In the genomic region with DNA sequence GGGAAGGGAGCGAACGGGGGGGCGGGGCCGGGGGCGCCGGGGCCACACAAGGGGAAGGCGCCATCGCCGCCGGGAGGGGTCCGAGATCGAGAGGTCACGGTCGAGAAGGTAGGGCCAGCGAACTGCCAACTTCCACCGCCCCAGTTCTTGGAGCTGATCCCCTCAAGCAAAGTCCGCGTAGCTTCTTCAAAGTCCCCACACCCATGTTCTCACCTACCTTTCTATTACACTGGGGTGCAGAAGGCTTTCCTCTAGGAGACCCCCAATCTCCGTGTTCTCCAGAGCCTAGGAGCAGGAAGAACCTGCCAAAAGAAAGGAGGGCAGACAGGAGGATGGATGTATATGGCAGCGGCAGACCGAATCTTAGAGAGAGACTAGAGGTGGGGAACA, we compare ENCODE assay signal across 9 mouse cellular contexts. TPM values are rescaled to one million over a fixed set of nuclear protein-coding genes. Genes with fewer than 3 reads are reported as not detected.
A peak's percentile ranks its signal among the peaks of the same experiment; 100 is the strongest.
DNase-seq lines count a peak whose midpoint lies in the region; ATAC-seq and TF ChIP-seq lines count a peak whose summit lies in the region.
"Had no signal": no experiment of that assay in that cellular context is flagged by ENCODE, and none has a peak within 500 bp of the region (broad histone marks: within the 10 kb centered on the region; RNA-seq: fewer than 3 reads in every experiment).

No protein-coding gene starts in this region.

- H3K27ac ChIP-seq in lung, embryonic 14.5 days (ENCODE audit: low read depth), result peak overlapping the region; percentile 88; the same call in 1 of the 2 replicates
- peak overlapping the region; percentile 87 for H3K27ac ChIP-seq in forebrain, embryonic 10.5 days
- H3K27ac ChIP-seq in limb, embryonic 11.5 days (replicated peaks; ENCODE audit: low read depth, low read length), result peak overlapping the region; percentile 92; the same call in 1 of the 2 replicates
- H3K27ac ChIP-seq in neural tube, embryonic 14.5 days (ENCODE audit: low read depth, low read length), result no peak overlapping the region

- peak overlapping the region; percentile 89 for H3K9ac ChIP-seq in lung, embryonic 14.5 days
- H3K9ac ChIP-seq in limb, embryonic 11.5 days (ENCODE audit: low read length), result peak overlapping the region; percentile 94
- H3K9ac ChIP-seq in neural tube, embryonic 14.5 days (replicated peaks; ENCODE audit: low read depth, low read length), result peak overlapping the region; percentile 56

- DNase-seq in lung, embryonic 14.5 days, result no peak
- DNase-seq in lung, postnatal 10 days, result no peak
- no peak for DNase-seq in forebrain, embryonic 10.5 days (ENCODE audit: extremely low spot score, low spot score)
- no peak for DNase-seq in limb, embryonic 11.5 days (ENCODE audit: low spot score)
- DNase-seq in urinary bladder, adult 18-20 months (ENCODE audit: low spot score in 2 of 2), result no peak
- DNase-seq: gastrocnemius, postnatal 36 days had no signal

- 2% methylated on average over 21 of the region's 21 CpGs for WGBS in lung, embryonic 14.5 days
- 4% methylated on average over 21 of the region's 21 CpGs for WGBS in forebrain, embryonic 10.5 days
- 2% methylated on average over 17 of the region's 21 CpGs for WGBS in limb, embryonic 11.5 days
- 4% methylated on average over 20 of the region's 21 CpGs for WGBS in neural tube, embryonic 14.5 days

- H3K36me3 ChIP-seq in lung, embryonic 14.5 days (ENCODE audit: insufficient read depth), result no peaks in the 10 kb centered on the region
- no peaks in the 10 kb centered on the region for H3K36me3 ChIP-seq in forebrain, embryonic 10.5 days (replicated peaks)
- H3K36me3 ChIP-seq in limb, embryonic 11.5 days (ENCODE audit: control insufficient read depth, insufficient read depth, low read length), result no peaks in the 10 kb centered on the region
- H3K36me3 ChIP-seq in neural tube, embryonic 14.5 days (ENCODE audit: control insufficient read depth, insufficient read depth, low read length), result no peaks in the 10 kb centered on the region

- H3K4me1 ChIP-seq in lung, embryonic 14.5 days (ENCODE audit: insufficient read depth), result peaks cover 30% of the 10 kb centered on the region
- H3K4me1 ChIP-seq in forebrain, embryonic 10.5 days, result peaks cover 74% of the 10 kb centered on the region
- H3K4me1 ChIP-seq in limb, embryonic 11.5 days (ENCODE audit: control insufficient read depth, insufficient read depth, low read length), result peaks cover 57% of the 10 kb centered on the region
- peaks cover 14% of the 10 kb centered on the region; the same call in 1 of the 2 replicates for H3K4me1 ChIP-seq in neural tube, embryonic 14.5 days (ENCODE audit: control insufficient read depth, insufficient read depth, low read length)

- peak overlapping the region; percentile 96 for H3K4me2 ChIP-seq in lung, embryonic 14.5 days
- H3K4me2 ChIP-seq in limb, embryonic 11.5 days (ENCODE audit: low read depth, severe bottlenecking), result peak overlapping the region; percentile 86
- peak overlapping the region; percentile 94 for H3K4me2 ChIP-seq in neural tube, embryonic 14.5 days (ENCODE audit: low read depth, low read length)

- no peaks in the 10 kb centered on the region for H3K9me3 ChIP-seq in lung, embryonic 14.5 days (ENCODE audit: low read depth, low read length)
- no peaks in the 10 kb centered on the region for H3K9me3 ChIP-seq in forebrain, embryonic 10.5 days
- no peaks in the 10 kb centered on the region for H3K9me3 ChIP-seq in limb, embryonic 11.5 days (ENCODE audit: control insufficient read depth, low read length)
- no peaks in the 10 kb centered on the region for H3K9me3 ChIP-seq in neural tube, embryonic 14.5 days (ENCODE audit: control insufficient read depth, low read length)

- peak overlapping the region; percentile 85 for H3K4me3 ChIP-seq in lung, embryonic 14.5 days (ENCODE audit: low read depth, low read length)
- peak overlapping the region; percentile 74 for H3K4me3 ChIP-seq in forebrain, embryonic 10.5 days
- peak overlapping the region; percentile 84 for H3K4me3 ChIP-seq in limb, embryonic 11.5 days (ENCODE audit: low read depth, low read length)
- H3K4me3 ChIP-seq in neural tube, embryonic 14.5 days (ENCODE audit: low read depth, low read length), result peak overlapping the region; percentile 44

- no peak for TF ChIP-seq CTCF in lung, embryonic 14.5 days (IDR thresholded peaks at IDR 0.05; ENCODE audit: low read depth)

- 0 out of 2 replicates have a peak, but pooled peaks cover 6% of the 10 kb centered on the region for H3K27me3 ChIP-seq in lung, embryonic 14.5 days (ENCODE audit: insufficient read depth, low read length)
- H3K27me3 ChIP-seq in forebrain, embryonic 10.5 days (ENCODE audit: poor library complexity, severe bottlenecking), result peaks cover 93% of the 10 kb centered on the region
- H3K27me3 ChIP-seq in limb, embryonic 11.5 days (ENCODE audit: control insufficient read depth, insufficient read depth, low read length), result no peaks in the 10 kb centered on the region
- H3K27me3 ChIP-seq in neural tube, embryonic 14.5 days (ENCODE audit: control insufficient read depth, insufficient read depth, low read length), result peaks cover 18% of the 10 kb centered on the region; the same call in 1 of the 2 replicates

- ATAC-seq in lung, embryonic 14.5 days (ENCODE audit: insufficient read depth), result no peak
- no peak for ATAC-seq in limb, embryonic 11.5 days (ENCODE audit: insufficient number of reproducible peaks, low FRiP score, low TSS enrichment, low read depth)
- ATAC-seq in neural tube, embryonic 14.5 days (ENCODE audit: low read depth), result no peak
- ATAC-seq in megakaryocyte progenitor cell, adult 5-6 weeks (replicated peaks; ENCODE audit: poor library complexity), result no peak
- no peak for ATAC-seq in frontal cortex, adult (ENCODE audit: low TSS enrichment)

RNA-seq across cellular contexts. Expression of gene AC109138.7, which starts 1.3 kb away (rescaled TPM):
- not detected in 2 replicates for polyA plus RNA-seq in lung, embryonic 14.5 days (2014; fragmentation: Nextera tagmentation; extraction: Ambion mirVana)
- not detected in 2 replicates for polyA plus RNA-seq in forebrain, embryonic 10.5 days (2016; fragmentation: Nextera tagmentation; extraction: Ambion mirVana)
- not detected in 2 replicates for polyA plus RNA-seq in limb, embryonic 11.5 days (2014; fragmentation: Nextera tagmentation; extraction: Ambion mirVana)
- not detected in 2 replicates for polyA plus RNA-seq in neural tube, embryonic 14.5 days (2014; fragmentation: Nextera tagmentation; extraction: Ambion mirVana)
- total RNA-seq in megakaryocyte progenitor cell, adult 5-6 weeks (2015), result not detected in 2 replicates
- not detected in 2 replicates for total RNA-seq in megakaryocyte progenitor cell, adult 5-6 weeks (2017)
- total RNA-seq: gastrocnemius, postnatal 36 days had no signal

RNA-seq across cellular contexts. Expression of gene Clcf1, which starts 1.4 kb away (rescaled TPM):
- polyA plus RNA-seq in lung, embryonic 14.5 days (2014; fragmentation: Nextera tagmentation; extraction: Ambion mirVana), result 4.4 and 5.0 TPM in 2 replicates
- 0.86 and 1.1 TPM in 2 replicates for polyA plus RNA-seq in forebrain, embryonic 10.5 days (2016; fragmentation: Nextera tagmentation; extraction: Ambion mirVana)
- polyA plus RNA-seq in limb, embryonic 11.5 days (2014; fragmentation: Nextera tagmentation; extraction: Ambion mirVana), result 5.0 and 7.4 TPM in 2 replicates
- 0.78 and 1.5 TPM in 2 replicates for polyA plus RNA-seq in neural tube, embryonic 14.5 days (2014; fragmentation: Nextera tagmentation; extraction: Ambion mirVana)
- total RNA-seq in megakaryocyte progenitor cell, adult 5-6 weeks (2015), result 2.8 and 5.0 TPM in 2 replicates
- 1.3 and 3.0 TPM in 2 replicates for total RNA-seq in megakaryocyte progenitor cell, adult 5-6 weeks (2017)

RNA-seq across cellular contexts. Expression of gene Rad9a, which starts 14.0 kb away (rescaled TPM):
- polyA plus RNA-seq in lung, embryonic 14.5 days (2014; fragmentation: Nextera tagmentation; extraction: Ambion mirVana), result 42.1 and 47.4 TPM in 2 replicates
- 57.4 and 67.1 TPM in 2 replicates for polyA plus RNA-seq in forebrain, embryonic 10.5 days (2016; fragmentation: Nextera tagmentation; extraction: Ambion mirVana)
- polyA plus RNA-seq in limb, embryonic 11.5 days (2014; fragmentation: Nextera tagmentation; extraction: Ambion mirVana), result 52.5 and 54.9 TPM in 2 replicates
- 23.0 and 23.7 TPM in 2 replicates for polyA plus RNA-seq in neural tube, embryonic 14.5 days (2014; fragmentation: Nextera tagmentation; extraction: Ambion mirVana)
- total RNA-seq in megakaryocyte progenitor cell, adult 5-6 weeks (2015), result 28.0 and 31.0 TPM in 2 replicates
- 16.1 and 19.7 TPM in 2 replicates for total RNA-seq in megakaryocyte progenitor cell, adult 5-6 weeks (2017)

RNA-seq across cellular contexts. Expression of gene Pold4, which starts 16.3 kb away (rescaled TPM):
- polyA plus RNA-seq in lung, embryonic 14.5 days (2014; fragmentation: Nextera tagmentation; extraction: Ambion mirVana), result 22.6 and 22.8 TPM in 2 replicates
- polyA plus RNA-seq in forebrain, embryonic 10.5 days (2016; fragmentation: Nextera tagmentation; extraction: Ambion mirVana), result 10.4 and 10.6 TPM in 2 replicates
- 11.5 and 12.6 TPM in 2 replicates for polyA plus RNA-seq in limb, embryonic 11.5 days (2014; fragmentation: Nextera tagmentation; extraction: Ambion mirVana)
- polyA plus RNA-seq in neural tube, embryonic 14.5 days (2014; fragmentation: Nextera tagmentation; extraction: Ambion mirVana), result 21.1 and 22.6 TPM in 2 replicates
- total RNA-seq in megakaryocyte progenitor cell, adult 5-6 weeks (2015), result 53.6 and 55.0 TPM in 2 replicates
- total RNA-seq in megakaryocyte progenitor cell, adult 5-6 weeks (2017), result 60.4 and 67.8 TPM in 2 replicates

RNA-seq across cellular contexts. Expression of gene Ppp1ca, which starts 23.6 kb away (rescaled TPM):
- 960 and 994 TPM in 2 replicates for polyA plus RNA-seq in lung, embryonic 14.5 days (2014; fragmentation: Nextera tagmentation; extraction: Ambion mirVana)
- polyA plus RNA-seq in forebrain, embryonic 10.5 days (2016; fragmentation: Nextera tagmentation; extraction: Ambion mirVana), result 998 and 1,002 TPM in 2 replicates
- 952 and 995 TPM in 2 replicates for polyA plus RNA-seq in limb, embryonic 11.5 days (2014; fragmentation: Nextera tagmentation; extraction: Ambion mirVana)
- polyA plus RNA-seq in neural tube, embryonic 14.5 days (2014; fragmentation: Nextera tagmentation; extraction: Ambion mirVana), result 574 and 606 TPM in 2 replicates
- total RNA-seq in megakaryocyte progenitor cell, adult 5-6 weeks (2015), result 395 and 413 TPM in 2 replicates
- total RNA-seq in megakaryocyte progenitor cell, adult 5-6 weeks (2017), result 482 and 538 TPM in 2 replicates
